Mouse (Mus musculus) forebrain, embryonic 12.5 days (tissue): Measurements from ENCODE around the gene Klhdc3. TPM values are rescaled to one million over a fixed set of nuclear protein-coding genes. Genes with fewer than 3 reads are reported as not detected.

Experiments
- ATAC-seq: fragments of 200-750 bp; cut with Nextera tagmentation; 2 replicates; pipeline ENCODE4 v1.8.0; 2017; ENCODE audit warnings: moderate TSS enrichment; ENCODE audit not compliant: low FRiP score
- H3K27ac ChIP-seq: fragments of 300-500 bp; sonication (generic); 2 replicates; pipeline ENCODE4 v1.5.1; 2016; ENCODE audit warnings: mild to moderate bottlenecking
- H3K27me3 ChIP-seq: fragments of 300-500 bp; sonication (generic); 2 replicates; pipeline ENCODE4 v1.6.1; 2016; ENCODE audit warnings: mild to moderate bottlenecking
- H3K36me3 ChIP-seq: fragments of 300-500 bp; sonication (generic); replicated peaks from 2 replicates; pipeline ENCODE4 v1.6.1; 2016; ENCODE audit warnings: mild to moderate bottlenecking
- H3K4me1 ChIP-seq: fragments of 300-500 bp; sonication (generic); 2 replicates; pipeline ENCODE4 v1.6.1; 2016
- H3K4me2 ChIP-seq: fragments of 300-500 bp; sonication (generic); 2 replicates; pipeline ENCODE4 v1.6.1; 2016; ENCODE audit warnings: mild to moderate bottlenecking, moderate library complexity
- H3K4me3 ChIP-seq: fragments of 300-500 bp; sonication (generic); replicated peaks from 2 replicates; pipeline ENCODE4 v1.5.1; 2016; ENCODE audit warnings: mild to moderate bottlenecking
- H3K9ac ChIP-seq: fragments of 300-500 bp; sonication (generic); 2 replicates; pipeline ENCODE4 v1.6.1; 2016; ENCODE audit warnings: mild to moderate bottlenecking
- H3K9me3 ChIP-seq: fragments of 300-500 bp; sonication (generic); 2 replicates; pipeline ENCODE4 v1.6.1; 2016
- WGBS: fragments of 180-500 bp; shearing (Covaris S2); methylation state at CpG from one replicate; pipeline ENCODE4 v1.1.7; 2016; 5-methylcytosine and 5-hydroxymethylcytosine counted together
- polyA plus RNA-seq: library from polyadenylated mRNA; unstranded; fragments of >200 nt; fragmentation: Nextera tagmentation; extraction: Ambion mirVana; gene quantifications from 2 replicates; pipeline ENCODE4 v1.2.1, GENCODE M21; 2016

The Klhdc3 gene
- polyA plus RNA-seq, 1 experiment from 2014 or later: 131 TPM

- no peaks in the 10 kb centered on the region for H3K27me3 ChIP-seq
- H3K9me3 ChIP-seq: no peaks in the 10 kb centered on the region
- peak overlapping the region; percentile 100 for H3K4me2 ChIP-seq
- WGBS: 80% methylated on average over 7 of the region's 7 CpGs
- H3K36me3 ChIP-seq: peaks cover 33% of the 10 kb centered on the region
- peak overlapping the region; percentile 91; the same call in 1 of the 2 replicates for H3K9ac ChIP-seq
- H3K4me1 ChIP-seq: peaks cover 16% of the 10 kb centered on the region
- H3K27ac ChIP-seq: no peak overlapping the region
- peak overlapping the region; percentile 100 for H3K4me3 ChIP-seq
- no peak for ATAC-seq
Measured at GRCm38 (mm10) chr17:46712442-46712841, 31.7 kb upstream of the Klhdc3 start.

GRCm38 (mm10) chr17:46711612-46712271 lies 31.0 kb upstream of the Klhdc3 start:
- Histone ChIP-seq H3K4me3 (peak overlapping the region; percentile 100), H3K4me1 (peaks cover 16% of the 10 kb centered on the region), H3K9me3 (no peaks in the 10 kb centered on the region), H3K36me3 (peaks cover 28% of the 10 kb centered on the region), H3K9ac (peak overlapping the region; percentile 91), H3K4me2 (peak overlapping the region; percentile 100), H3K27ac (peak overlapping the region; percentile 60), H3K27me3 (no peaks in the 10 kb centered on the region)
- ATAC-seq: no peak; the same call in none of the 2 replicates
- WGBS: 1% methylated on average over 52 of the region's 76 CpGs

- peak within 1 kb of the TSS; percentile 100 for H3K4me3 ChIP-seq
- no peaks in the 10 kb centered on the region for H3K27me3 ChIP-seq
- peaks cover 19% of the 10 kb centered on the region for H3K4me1 ChIP-seq
- H3K9ac ChIP-seq: peak within 1 kb of the TSS; percentile 91
- WGBS: 10% methylated on average over 36 of the region's 36 CpGs
- H3K27ac ChIP-seq: peak within 1 kb of the TSS; percentile 82
- peak within 1 kb of the TSS; percentile 100 for H3K4me2 ChIP-seq
- H3K9me3 ChIP-seq: no peaks in the 10 kb centered on the region
- ATAC-seq: peak; percentile 93
- peaks cover 23% of the 10 kb centered on the region for H3K36me3 ChIP-seq
Measured at GRCm38 (mm10) chr17:46710959-46711597, 30.4 kb upstream of the Klhdc3 start, which contains the start of gene Pex6. Pex6 (plus strand) TSS chr17:46711463.

GRCm38 (mm10) chr17:46706375-46707089 lies 25.8 kb upstream of the Klhdc3 start:
- Histone ChIP-seq H3K4me1 (peaks cover 34% of the 10 kb centered on the region), H3K27me3 (no peaks in the 10 kb centered on the region), H3K4me2 (peak overlapping the region; percentile 11; the same call in 1 of the 2 replicates), H3K9ac (no peak overlapping the region), H3K36me3 (no peaks in the 10 kb centered on the region), H3K9me3 (no peaks in the 10 kb centered on the region), H3K27ac (no peak overlapping the region), H3K4me3 (no peak overlapping the region)
- WGBS: 92% methylated on average over 14 of the region's 14 CpGs
- no peak for ATAC-seq

GRCm38 (mm10) chr17:46704887-46705835 lies 24.4 kb upstream of the Klhdc3 start, which contains the start of gene Ppp2r5d:
Ppp2r5d (minus strand) TSS chr17:46705111.
- H3K9me3 ChIP-seq: no peaks in the 10 kb centered on the region
- 2% methylated on average over 48 of the region's 48 CpGs for WGBS
- peak within 1 kb of the TSS; percentile 70 for H3K4me2 ChIP-seq
- H3K36me3 ChIP-seq: 0 out of 2 replicates have a peak, but pooled peaks cover 3% of the 10 kb centered on the region
- peak within 1 kb of the TSS; percentile 89 for H3K9ac ChIP-seq
- ATAC-seq: peak; percentile 97
- peak within 1 kb of the TSS; percentile 93 for H3K27ac ChIP-seq
- H3K4me1 ChIP-seq: peaks cover 39% of the 10 kb centered on the region
- H3K27me3 ChIP-seq: no peaks in the 10 kb centered on the region
- peak within 1 kb of the TSS; percentile 78 for H3K4me3 ChIP-seq

GRCm38 (mm10) chr17:46703971-46704886 lies 23.5 kb upstream of the Klhdc3 start:
- WGBS: 4% methylated on average over 38 of the region's 41 CpGs
- Histone ChIP-seq H3K4me2 (peak overlapping the region; percentile 70), H3K4me1 (peaks cover 39% of the 10 kb centered on the region), H3K27ac (peak overlapping the region; percentile 87), H3K4me3 (peak overlapping the region; percentile 78), H3K36me3 (peaks cover 10% of the 10 kb centered on the region), H3K9ac (peak overlapping the region; percentile 89), H3K9me3 (no peaks in the 10 kb centered on the region), H3K27me3 (no peaks in the 10 kb centered on the region)
- ATAC-seq: peak; percentile 80

- Histone ChIP-seq H3K4me1 (peaks cover 39% of the 10 kb centered on the region), H3K4me3 (no peak overlapping the region), H3K4me2 (peak overlapping the region; percentile 70), H3K27me3 (no peaks in the 10 kb centered on the region), H3K9ac (peak overlapping the region; percentile 89), H3K36me3 (peaks cover 26% of the 10 kb centered on the region), H3K27ac (no peak overlapping the region), H3K9me3 (no peaks in the 10 kb centered on the region)
- ATAC-seq: no peak
- WGBS: 93% methylated on average over 5 of the region's 5 CpGs
Measured at GRCm38 (mm10) chr17:46702506-46702905, 21.8 kb upstream of the Klhdc3 start.

- Histone ChIP-seq H3K36me3 (peaks cover 26% of the 10 kb centered on the region), H3K4me3 (no peak overlapping the region), H3K4me2 (0 out of 2 replicates have a peak overlapping the region, but pooled peaks have one; percentile 70), H3K9ac (peak overlapping the region; percentile 25; the same call in 1 of the 2 replicates), H3K4me1 (peaks cover 39% of the 10 kb centered on the region), H3K9me3 (no peaks in the 10 kb centered on the region), H3K27me3 (no peaks in the 10 kb centered on the region), H3K27ac (no peak overlapping the region)
- WGBS: 86% methylated on average over 12 of the region's 12 CpGs
- no peak for ATAC-seq
Measured at GRCm38 (mm10) chr17:46702100-46702499, 21.4 kb upstream of the Klhdc3 start.

GRCm38 (mm10) chr17:46701489-46701888 lies 20.8 kb upstream of the Klhdc3 start:
- H3K27ac ChIP-seq: no peak overlapping the region
- H3K9ac ChIP-seq: peak overlapping the region; percentile 25; the same call in 1 of the 2 replicates
- no peak for ATAC-seq
- H3K36me3 ChIP-seq: peaks cover 28% of the 10 kb centered on the region
- H3K27me3 ChIP-seq: no peaks in the 10 kb centered on the region
- peaks cover 38% of the 10 kb centered on the region for H3K4me1 ChIP-seq
- H3K9me3 ChIP-seq: no peaks in the 10 kb centered on the region
- H3K4me3 ChIP-seq: no peak overlapping the region
- H3K4me2 ChIP-seq: no peak overlapping the region
- WGBS: 89% methylated on average over 12 of the region's 12 CpGs

GRCm38 (mm10) chr17:46699912-46700311 lies 19.2 kb upstream of the Klhdc3 start:
- Histone ChIP-seq H3K4me3 (no peak overlapping the region), H3K4me2 (no peak overlapping the region), H3K36me3 (peaks cover 37% of the 10 kb centered on the region), H3K27me3 (no peaks in the 10 kb centered on the region), H3K4me1 (peaks cover 31% of the 10 kb centered on the region), H3K9ac (no peak overlapping the region), H3K27ac (no peak overlapping the region), H3K9me3 (no peaks in the 10 kb centered on the region)
- no peak for ATAC-seq
- 90% methylated on average over 3 of the region's 3 CpGs for whole genome bisulfite sequencing
